Mouse (Mus musculus) bone marrow macrophage, adult 2 months (primary cell): ENCODE measurements around the gene Nudt21.

Experiments
- CTCF ChIP-seq: IDR thresholded peaks from 2 replicates; pipeline ENCODE4 v1.5.1; 2012; ENCODE audit warnings: low read depth, mild to moderate bottlenecking, low read length, moderate library complexity
- POLR2A ChIP-seq: IDR thresholded peaks from 2 replicates; pipeline ENCODE4 v1.6.1; 2012; ENCODE audit warnings: mild to moderate bottlenecking, low read depth, low read length, borderline replicate concordance

GRCm38 (mm10) chr8:94035200-94035599 is 1.6 kb downstream of the Nudt21 start:
- TF ChIP-seq POLR2A (no peak), CTCF (no peak)
